ENCODE assay signal across 7 mouse cellular contexts in genomic region chr12:40223082-40223619, GRCm38 (mm10). TPM values are rescaled to one million over a fixed set of nuclear protein-coding genes. Genes with fewer than 3 reads are reported as not detected.
DNase-seq lines count a peak whose midpoint lies in the region; ATAC-seq and TF ChIP-seq lines count a peak whose summit lies in the region.

No protein-coding gene starts in this region.

- peak overlapping the region; percentile 93 for H3K4me3 ChIP-seq in embryonic facial prominence, embryonic 12.5 days
- peak overlapping the region; percentile 79 for H3K4me3 ChIP-seq in kidney, adult 2 months (ENCODE audit: insufficient read depth, low read depth, low read length)
- peak overlapping the region; percentile 95 for H3K4me3 ChIP-seq in limb, embryonic 12.5 days (replicated peaks)
- H3K4me3 ChIP-seq in midbrain, embryonic 15.5 days, result peak overlapping the region; percentile 88
- peak overlapping the region; percentile 89 for H3K4me3 ChIP-seq in spleen, adult 2 months (ENCODE audit: extremely low read depth, insufficient read depth, insufficient read length)

- peak; percentile 99 for DNase-seq in adrenal gland, postnatal 25 days
- DNase-seq in heart, adult 18-20 months, result peak; percentile 98 to 99
- DNase-seq in kidney, adult 2 months, result peak; percentile 99
- DNase-seq in spleen, adult 2 months (ENCODE audit: low read depth in 1 of 2, low spot score in 2 of 2), result peak; percentile 95 to 96

- peak overlapping the region; percentile 60 for H3K4me2 ChIP-seq in embryonic facial prominence, embryonic 12.5 days (replicated peaks)
- H3K4me2 ChIP-seq in limb, embryonic 12.5 days, result peak overlapping the region; percentile 68
- peak overlapping the region; percentile 66 for H3K4me2 ChIP-seq in midbrain, embryonic 15.5 days

- TF ChIP-seq POLR2A in kidney, adult 2 months (IDR thresholded peaks at IDR 0.05; ENCODE audit: low read depth, low read length), result peak; percentile 99
- peak; percentile 98 for TF ChIP-seq POLR2A in spleen, adult 2 months (IDR thresholded peaks at IDR 0.05; ENCODE audit: low read depth, low read length)

- H3K9me3 ChIP-seq in embryonic facial prominence, embryonic 12.5 days, result no peaks in the 10 kb centered on the region
- no peaks in the 10 kb centered on the region for H3K9me3 ChIP-seq in limb, embryonic 12.5 days
- H3K9me3 ChIP-seq in midbrain, embryonic 15.5 days, result no peaks in the 10 kb centered on the region

- peak; percentile 100 for ATAC-seq in embryonic facial prominence, embryonic 12.5 days (ENCODE audit: insufficient number of reproducible peaks, insufficient read depth, low FRiP score, low TSS enrichment)
- ATAC-seq in limb, embryonic 12.5 days (ENCODE audit: insufficient number of reproducible peaks, insufficient read depth, low FRiP score, low TSS enrichment, low read depth), result peak; percentile 99
- peak; percentile 99 for ATAC-seq in midbrain, embryonic 15.5 days (replicated peaks)

- no peaks in the 10 kb centered on the region for H3K27me3 ChIP-seq in embryonic facial prominence, embryonic 12.5 days
- no peaks in the 10 kb centered on the region for H3K27me3 ChIP-seq in kidney, adult 2 months (replicated peaks; ENCODE audit: control insufficient read depth, insufficient read depth, low read length)
- H3K27me3 ChIP-seq in limb, embryonic 12.5 days, result no peaks in the 10 kb centered on the region
- no peaks in the 10 kb centered on the region for H3K27me3 ChIP-seq in midbrain, embryonic 15.5 days (replicated peaks)
- no peaks in the 10 kb centered on the region for H3K27me3 ChIP-seq in spleen, adult 2 months (ENCODE audit: control insufficient read depth, insufficient read depth, low read length)

- peaks cover 17% of the 10 kb centered on the region for H3K4me1 ChIP-seq in embryonic facial prominence, embryonic 12.5 days
- H3K4me1 ChIP-seq in kidney, adult 2 months (ENCODE audit: control insufficient read depth, insufficient read depth, low read length), result peaks cover 6% of the 10 kb centered on the region
- peaks cover 19% of the 10 kb centered on the region for H3K4me1 ChIP-seq in limb, embryonic 12.5 days (replicated peaks)
- H3K4me1 ChIP-seq in midbrain, embryonic 15.5 days, result peaks cover 20% of the 10 kb centered on the region
- H3K4me1 ChIP-seq in spleen, adult 2 months (ENCODE audit: control insufficient read depth, insufficient read depth, insufficient read length), result peaks cover 3% of the 10 kb centered on the region

- no peaks in the 10 kb centered on the region for H3K36me3 ChIP-seq in embryonic facial prominence, embryonic 12.5 days
- no peaks in the 10 kb centered on the region for H3K36me3 ChIP-seq in kidney, adult 2 months (ENCODE audit: control insufficient read depth, insufficient read depth, low read length)
- H3K36me3 ChIP-seq in limb, embryonic 12.5 days, result no peaks in the 10 kb centered on the region
- no peaks in the 10 kb centered on the region for H3K36me3 ChIP-seq in midbrain, embryonic 15.5 days (replicated peaks)
- no peaks in the 10 kb centered on the region for H3K36me3 ChIP-seq in spleen, adult 2 months (ENCODE audit: control insufficient read depth, insufficient read depth, low read length)

- peak overlapping the region; percentile 95 for H3K27ac ChIP-seq in embryonic facial prominence, embryonic 12.5 days
- peak overlapping the region; percentile 92 for H3K27ac ChIP-seq in kidney, adult 2 months (ENCODE audit: insufficient read depth, low read depth, low read length)
- peak overlapping the region; percentile 95 for H3K27ac ChIP-seq in limb, embryonic 12.5 days
- peak overlapping the region; percentile 97 for H3K27ac ChIP-seq in midbrain, embryonic 15.5 days
- H3K27ac ChIP-seq in spleen, adult 2 months (ENCODE audit: insufficient read depth, low read length), result peak overlapping the region; percentile 97

- under 1% methylated on average over 47 of the region's 47 CpGs for WGBS in embryonic facial prominence, embryonic 12.5 days
- under 1% methylated on average over 47 of the region's 47 CpGs for WGBS in kidney, adult 2 months
- WGBS in limb, embryonic 12.5 days, result under 1% methylated on average over 47 of the region's 47 CpGs
- under 1% methylated on average over 47 of the region's 47 CpGs for WGBS in midbrain, embryonic 15.5 days
- under 1% methylated on average over 47 of the region's 47 CpGs for WGBS in spleen, adult 2 months

- TF ChIP-seq CTCF in kidney, adult 2 months (conservative IDR thresholded peaks at IDR 0.05; ENCODE audit: insufficient read depth, insufficient read length, low read depth, low read length), result no peak
- no peak for TF ChIP-seq CTCF in spleen, adult 2 months (IDR thresholded peaks at IDR 0.05; ENCODE audit: extremely low read depth, insufficient read depth, insufficient read length, insufficient replicate concordance)

- H3K9ac ChIP-seq in embryonic facial prominence, embryonic 12.5 days, result peak overlapping the region; percentile 87
- peak overlapping the region; percentile 90 for H3K9ac ChIP-seq in limb, embryonic 12.5 days (replicated peaks)
- H3K9ac ChIP-seq in midbrain, embryonic 15.5 days, result peak overlapping the region; percentile 87

RNA-seq across cellular contexts. Expression of gene Lsmem1, which starts 23.9 kb away (rescaled TPM):
- 0.43 TPM in 1 of 2 replicates, not detected in the other for total RNA-seq in adrenal gland, postnatal 25 days (2021)
- 0.14 and 0.29 TPM in 2 replicates for polyA plus RNA-seq in embryonic facial prominence, embryonic 12.5 days (2016; fragmentation: Nextera tagmentation; extraction: Ambion mirVana)
- 10 to 100 TPM; 50.9 to 60.2 TPM for total RNA-seq in heart, adult 18-20 months (2021)
- 0.20 TPM in 1 of 2 replicates, not detected in the other for polyA plus RNA-seq in kidney, adult 2 months (2012; rRNA removed)
- 0.19 TPM in 1 of 2 replicates, not detected in the other for polyA plus RNA-seq in limb, embryonic 12.5 days (2016; fragmentation: Nextera tagmentation; extraction: Ambion mirVana)
- not detected in 2 replicates for polyA plus RNA-seq in midbrain, embryonic 15.5 days (2015; fragmentation: Nextera tagmentation; extraction: Ambion mirVana)
- 0.09 and 0.14 TPM in 2 replicates for polyA plus RNA-seq in spleen, adult 2 months (2012; rRNA removed)

RNA-seq across cellular contexts. Expression of gene Ifrd1, which starts 25.2 kb away (rescaled TPM):
- total RNA-seq in adrenal gland, postnatal 25 days (2021), result 118 and 133 TPM in 2 replicates
- polyA plus RNA-seq in embryonic facial prominence, embryonic 12.5 days (2016; fragmentation: Nextera tagmentation; extraction: Ambion mirVana), result 124 and 135 TPM in 2 replicates
- total RNA-seq in heart, adult 18-20 months (2021), result 100 to 1,000 TPM in 1 of 2 experiments, 10 to 100 TPM in 1; 98.6 to 105 TPM
- polyA plus RNA-seq in kidney, adult 2 months (2012; rRNA removed), result 7.9 and 8.2 TPM in 2 replicates
- polyA plus RNA-seq in limb, embryonic 12.5 days (2016; fragmentation: Nextera tagmentation; extraction: Ambion mirVana), result 128 and 131 TPM in 2 replicates
- polyA plus RNA-seq in midbrain, embryonic 15.5 days (2015; fragmentation: Nextera tagmentation; extraction: Ambion mirVana), result 152 and 160 TPM in 2 replicates
- 8.2 and 16.8 TPM in 2 replicates for polyA plus RNA-seq in spleen, adult 2 months (2012; rRNA removed)

Comparison
In these comparisons a context has a peak if more than half of its experiments do, and no peak if none do; other contexts are left out.
1. Peak in every context shown above with its lines: DNase-seq, ATAC-seq, H3K4me3 ChIP-seq and H3K27ac ChIP-seq.